Mouse (Mus musculus) adrenal gland, postnatal 25 days (tissue): Measurements from ENCODE around the gene Smc1a. TPM values are rescaled to one million over a fixed set of nuclear protein-coding genes. Genes with fewer than 3 reads are reported as not detected.

Experiments used
- total RNA-seq: library from RNA; stranded (reverse); gene quantifications from 2 replicates; pipeline ENCODE4 v1.2.3, GENCODE M21; 2021

Gene Smc1a
- total RNA-seq, 1 experiment from 2014 or later: 68.7 TPM

Other genes starting within 250 kb of the Smc1a start
- gene Huwe1, start 215.6 kb upstream of the Smc1a start, total RNA-seq: 220 and 240 TPM in 2 replicates
- gene Hsd17b10, start 14.6 kb upstream of the Smc1a start, total RNA-seq: 159 and 177 TPM in 2 replicates
- gene Ribc1, start 133 bp upstream of the Smc1a start, total RNA-seq: 1.2 and 1.9 TPM in 2 replicates
- 27.6 and 32.0 TPM in 2 replicates for gene Iqsec2, start 127.8 kb downstream of the Smc1a start, total RNA-seq
- gene Kdm5c, start 216.6 kb downstream of the Smc1a start, total RNA-seq: 94.1 and 127 TPM in 2 replicates